In the genomic region with DNA sequence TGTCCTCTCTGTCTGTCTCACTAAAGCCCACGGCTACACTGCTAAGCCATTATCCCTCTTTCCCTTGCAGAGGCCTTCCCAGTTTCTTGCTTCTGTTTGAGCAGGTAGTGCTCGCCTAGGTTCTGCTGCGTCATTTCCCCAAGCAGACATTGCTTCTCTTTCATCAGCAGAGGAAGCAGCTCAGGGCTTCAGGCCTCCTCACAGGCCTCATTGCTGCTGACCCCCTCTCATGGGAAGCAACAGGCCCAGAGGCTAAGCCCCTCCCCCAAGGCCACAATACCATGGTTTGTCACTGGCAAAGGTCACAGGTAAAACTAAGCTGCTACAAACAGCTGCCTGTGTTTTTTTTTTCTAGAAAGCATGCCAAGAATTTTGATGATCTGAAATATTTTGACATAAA, we compare ENCODE assay signal across 10 mouse cellular contexts. TPM values are rescaled to one million over a fixed set of nuclear protein-coding genes. Genes with fewer than 3 reads are reported as not detected.
DNase-seq lines count a peak whose midpoint lies in the region; ATAC-seq and TF ChIP-seq lines count a peak whose summit lies in the region.
"Had no signal": no experiment of that assay in that cellular context is flagged by ENCODE, and none has a peak within 500 bp of the region (broad histone marks: within the 10 kb centered on the region; RNA-seq: fewer than 3 reads in every experiment).

No protein-coding gene starts in this region.

- ATAC-seq in erythroblast, adult 5-6 weeks (replicated peaks; ENCODE audit: low FRiP score, poor library complexity, severe bottlenecking), result no peak
- ATAC-seq in G1E (ENCODE audit: extremely low read depth, insufficient number of reproducible peaks, low FRiP score, poor library complexity, severe bottlenecking), result no peak
- ATAC-seq in liver, embryonic 15.5 days (ENCODE audit: insufficient read depth), result no peak

- peak overlapping the region; percentile 71 for H3K4me2 ChIP-seq in liver, embryonic 15.5 days

- peak overlapping the region; percentile 70 for H3K4me3 ChIP-seq in erythroblast, embryonic 14.5 days (replicated peaks)
- peak overlapping the region; percentile 5; the same call in 1 of the 2 replicates for H3K4me3 ChIP-seq in G1E (ENCODE audit: low read depth, low read length)
- H3K4me3 ChIP-seq in liver, embryonic 15.5 days (replicated peaks), result peak overlapping the region; percentile 77

- WGBS in liver, embryonic 15.5 days (ENCODE audit: insufficient replicate concordance), result 48% methylated on average over 3 of the region's 3 CpGs

- no peaks in the 10 kb centered on the region for H3K9me3 ChIP-seq in erythroblast, embryonic 14.5 days (ENCODE audit: control insufficient read depth, low read length)
- H3K9me3 ChIP-seq in G1E (replicated peaks), result no peaks in the 10 kb centered on the region
- H3K9me3 ChIP-seq in liver, embryonic 15.5 days (replicated peaks), result no peaks in the 10 kb centered on the region

- H3K4me1 ChIP-seq in erythroblast, embryonic 14.5 days (ENCODE audit: control insufficient read depth), result peaks cover 62% of the 10 kb centered on the region
- H3K4me1 ChIP-seq in G1E (ENCODE audit: insufficient read depth, low read depth, low read length), result peaks cover 59% of the 10 kb centered on the region
- peaks cover 76% of the 10 kb centered on the region for H3K4me1 ChIP-seq in liver, embryonic 15.5 days (replicated peaks)

- H3K36me3 ChIP-seq in erythroblast, embryonic 14.5 days (ENCODE audit: control insufficient read depth), result peaks cover 81% of the 10 kb centered on the region
- peaks cover 51% of the 10 kb centered on the region for H3K36me3 ChIP-seq in G1E (replicated peaks)
- H3K36me3 ChIP-seq in liver, embryonic 15.5 days (replicated peaks), result peaks cover 74% of the 10 kb centered on the region

- TF ChIP-seq CTCF in G1E (IDR thresholded peaks at IDR 0.05; ENCODE audit: low read depth, low read length), result no peak

- H3K27ac ChIP-seq in liver, embryonic 15.5 days (replicated peaks), result peak overlapping the region; percentile 72

- H3K27me3 ChIP-seq in erythroblast, embryonic 14.5 days (ENCODE audit: control insufficient read depth), result no peaks in the 10 kb centered on the region
- no peaks in the 10 kb centered on the region for H3K27me3 ChIP-seq in G1E (ENCODE audit: insufficient read depth, low read length)
- H3K27me3 ChIP-seq in liver, embryonic 15.5 days, result no peaks in the 10 kb centered on the region

- no peak overlapping the region for H3K9ac ChIP-seq in liver, embryonic 15.5 days

- no peak for DNase-seq in G1E (ENCODE audit: low spot score)
- peak; percentile 55 for DNase-seq in forelimb bud, embryonic 11.5 days (ENCODE audit: low read depth, low spot score)
- no peak for DNase-seq in layer of hippocampus, adult 9-10 months (ENCODE audit: low spot score)
- DNase-seq in right cerebral cortex, adult 2 months (ENCODE audit: low spot score in 2 of 2), result no peak
- no peak for DNase-seq in layer of hippocampus, adult 18-20 months (ENCODE audit: low spot score in 2 of 2)

RNA-seq across cellular contexts. Expression of gene Art4, which starts 4.8 kb away (rescaled TPM):
- polyA plus RNA-seq in erythroblast, embryonic 14.5 days (2012), result 2.1 and 2.2 TPM in 2 replicates
- total RNA-seq in erythroblast, adult 5-6 weeks (2015; ENCODE audit: low replicate concordance), result 197 and 198 TPM in 2 replicates
- 348 and 388 TPM in 2 replicates for total RNA-seq in erythroblast, adult 5-6 weeks (2017; ENCODE audit: low replicate concordance)
- 14.2 and 27.8 TPM in 2 replicates for total RNA-seq in G1E (2014; fragmentation: Nextera tagmentation)
- total RNA-seq in G1E (2017), result 30.5 and 31.7 TPM in 2 replicates
- 1.7 and 1.8 TPM in 2 replicates for polyA plus RNA-seq in G1E (2012)
- polyA plus RNA-seq in liver, embryonic 15.5 days (2015; fragmentation: Nextera tagmentation; extraction: Ambion mirVana), result 30.0 TPM in 2 replicates
- total RNA-seq in layer of hippocampus, adult 18-20 months (2021), result not detected

RNA-seq across cellular contexts. Expression of gene Smco3, which starts 17.5 kb away (rescaled TPM):
- polyA plus RNA-seq in erythroblast, embryonic 14.5 days (2012), result not detected in 2 replicates
- total RNA-seq in erythroblast, adult 5-6 weeks (2015; ENCODE audit: low replicate concordance), result 1.9 TPM in 1 of 2 replicates, not detected in the other
- 2.1 TPM in 1 of 2 replicates, not detected in the other for total RNA-seq in erythroblast, adult 5-6 weeks (2017; ENCODE audit: low replicate concordance)
- total RNA-seq in G1E (2014; fragmentation: Nextera tagmentation), result not detected in 2 replicates
- total RNA-seq in G1E (2017), result 0.12 and 0.38 TPM in 2 replicates
- polyA plus RNA-seq in G1E (2012), result not detected in 2 replicates
- not detected in 2 replicates for polyA plus RNA-seq in liver, embryonic 15.5 days (2015; fragmentation: Nextera tagmentation; extraction: Ambion mirVana)
- 10 to 100 TPM; 10.4 to 14.0 TPM for total RNA-seq in layer of hippocampus, adult 18-20 months (2021)
- polyA plus RNA-seq: heart, embryonic 16.5 days had no signal

RNA-seq across cellular contexts. Expression of gene Mgp, which starts 22.9 kb away (rescaled TPM):
- not detected in 2 replicates for polyA plus RNA-seq in erythroblast, embryonic 14.5 days (2012)
- total RNA-seq in erythroblast, adult 5-6 weeks (2015; ENCODE audit: low replicate concordance), result 1.9 TPM in 1 of 2 replicates, not detected in the other
- total RNA-seq in erythroblast, adult 5-6 weeks (2017; ENCODE audit: low replicate concordance), result 1.9 TPM in 1 of 2 replicates, not detected in the other
- total RNA-seq in G1E (2014; fragmentation: Nextera tagmentation) (not detected in 2 replicates), G1E (2017) (0.16 and 0.41 TPM in 2 replicates)
- not detected in 2 replicates for polyA plus RNA-seq in G1E (2012)
- polyA plus RNA-seq in liver, embryonic 15.5 days (2015; fragmentation: Nextera tagmentation; extraction: Ambion mirVana), result 3.3 and 6.3 TPM in 2 replicates
- total RNA-seq in layer of hippocampus, adult 18-20 months (2021), result 10 to 100 TPM; 24.7 to 29.4 TPM
- total RNA-seq: megakaryocyte-erythroid progenitor cell, adult 5-6 weeks had no signal

RNA-seq across cellular contexts. Expression of gene Wbp11, which starts 24.7 kb away (rescaled TPM):
- 28.6 and 29.6 TPM in 2 replicates for polyA plus RNA-seq in erythroblast, embryonic 14.5 days (2012)
- total RNA-seq in erythroblast, adult 5-6 weeks (2015; ENCODE audit: low replicate concordance), result 34.2 and 38.2 TPM in 2 replicates
- 25.8 and 55.0 TPM in 2 replicates for total RNA-seq in erythroblast, adult 5-6 weeks (2017; ENCODE audit: low replicate concordance)
- 172 and 202 TPM in 2 replicates for total RNA-seq in G1E (2014; fragmentation: Nextera tagmentation)
- total RNA-seq in G1E (2017), result 35.3 and 49.0 TPM in 2 replicates
- 307 and 347 TPM in 2 replicates for polyA plus RNA-seq in G1E (2012)
- 49.0 and 51.6 TPM in 2 replicates for polyA plus RNA-seq in liver, embryonic 15.5 days (2015; fragmentation: Nextera tagmentation; extraction: Ambion mirVana)
- total RNA-seq in layer of hippocampus, adult 18-20 months (2021), result 100 to 1,000 TPM; 136 to 141 TPM

RNA-seq across cellular contexts. Expression of gene BC049715, which starts 25.3 kb away (rescaled TPM):
- 0.59 and 1.4 TPM in 2 replicates for polyA plus RNA-seq in erythroblast, embryonic 14.5 days (2012)
- 0.38 TPM in 1 of 2 replicates, not detected in the other for total RNA-seq in erythroblast, adult 5-6 weeks (2015; ENCODE audit: low replicate concordance)
- 0.34 and 5.3 TPM in 2 replicates for total RNA-seq in erythroblast, adult 5-6 weeks (2017; ENCODE audit: low replicate concordance)
- total RNA-seq in G1E (2014; fragmentation: Nextera tagmentation) (2.0 and 2.6 TPM in 2 replicates), G1E (2017) (1.5 and 1.9 TPM in 2 replicates)
- 2.6 and 4.2 TPM in 2 replicates for polyA plus RNA-seq in G1E (2012)
- polyA plus RNA-seq in liver, embryonic 15.5 days (2015; fragmentation: Nextera tagmentation; extraction: Ambion mirVana), result 0.71 and 1.0 TPM in 2 replicates
- total RNA-seq in layer of hippocampus, adult 18-20 months (2021), result 1 to 10 TPM; 2.6 to 3.0 TPM

Comparison
In these comparisons a context has a peak if more than half of its experiments do, and no peak if none do; other contexts are left out.
1. H3K4me3 ChIP-seq: peak in every context shown above with its lines; median percentile 77 in liver, embryonic 15.5 days; 70 in erythroblast, embryonic 14.5 days; 5 in G1E.
2. RNA of gene Art4, which starts 4.8 kb away (total RNA-seq): 197 to 388 TPM in erythroblast, adult 5-6 weeks and 14.2 to 31.7 TPM in G1E; not detected in layer of hippocampus, adult 18-20 months; every median in the first group is over 10 times any median in the second.
3. RNA of gene Mgp, which starts 22.9 kb away (total RNA-seq): 24.7 to 29.4 TPM in layer of hippocampus, adult 18-20 months; 1.9 TPM in erythroblast, adult 5-6 weeks and 0.16 to 0.41 TPM in G1E; every median in the first group is over 4 times any median in the second.